Mouse (Mus musculus) embryo, embryonic 9.5 days (tissue): ENCODE data around the gene Ahcyl1.
A peak's percentile ranks its signal among the peaks of the same experiment; 100 is the strongest.
"Not testable (repeated sequence)": the region's sequence is repeated elsewhere in the genome, so short reads cannot be mapped to it uniquely, and the experiment has no call there.

Experiments used
- DNase-seq: peaks from one replicate; pipeline ENCODE4 v3.0.0-alpha.2; 2017; ENCODE audit errors: extremely low spot score

Gene Ahcyl1

GRCm38 (mm10) chr3:107695948-107696881, at the start of gene Ahcyl1:
Gene Ahcyl1 (minus strand): TSS chr3:107696560.
- DNase-seq = peak; percentile 100

GRCm38 (mm10) chr3:107746026-107746425, 49.7 kb upstream of the Ahcyl1 start:
- DNase-seq = no peak

GRCm38 (mm10) chr3:107743650-107744049, 47.3 kb upstream of the Ahcyl1 start:
- no peak for DNase-seq

- no peak for DNase-seq
These were observed 46.7 kb upstream of the Ahcyl1 start for GRCm38 (mm10) chr3:107743107-107743506.

GRCm38 (mm10) chr3:107742071-107742710, 45.8 kb upstream of the Ahcyl1 start:
- DNase-seq = no peak

GRCm38 (mm10) chr3:107741387-107741786, 45.0 kb upstream of the Ahcyl1 start:
- no peak for DNase-seq

- DNase-seq = peak; percentile 90
These were observed 44.3 kb upstream of the Ahcyl1 start for GRCm38 (mm10) chr3:107740578-107741207.

- DNase-seq = no peak
These were observed 43.6 kb upstream of the Ahcyl1 start for GRCm38 (mm10) chr3:107739966-107740365.

- no peak for DNase-seq
These were observed 43.1 kb upstream of the Ahcyl1 start for GRCm38 (mm10) chr3:107739456-107739855.

- no peak for DNase-seq
These were observed 42.3 kb upstream of the Ahcyl1 start for GRCm38 (mm10) chr3:107738620-107739019.

GRCm38 (mm10) chr3:107737609-107738190, 41.3 kb upstream of the Ahcyl1 start:
- DNase-seq = no peak

- not testable (repeated sequence) for DNase-seq
These were observed 39.3 kb upstream of the Ahcyl1 start for GRCm38 (mm10) chr3:107735620-107736019.

- DNase-seq = no peak
These were observed 37.0 kb upstream of the Ahcyl1 start for GRCm38 (mm10) chr3:107733329-107733728.

- DNase-seq = no peak
These were observed 33.9 kb upstream of the Ahcyl1 start for GRCm38 (mm10) chr3:107730236-107730635.

GRCm38 (mm10) chr3:107728509-107728908, 32.1 kb upstream of the Ahcyl1 start:
- no peak for DNase-seq

GRCm38 (mm10) chr3:107715971-107716370, 19.6 kb upstream of the Ahcyl1 start:
- DNase-seq = no peak

- DNase-seq = peak; percentile 9
These were observed 18.0 kb upstream of the Ahcyl1 start for GRCm38 (mm10) chr3:107714276-107714933.

- no peak for DNase-seq
These were observed 15.7 kb upstream of the Ahcyl1 start for GRCm38 (mm10) chr3:107712081-107712480.

- DNase-seq = no peak
These were observed 12.8 kb upstream of the Ahcyl1 start for GRCm38 (mm10) chr3:107709156-107709555.

- no peak for DNase-seq
These were observed 10.9 kb upstream of the Ahcyl1 start for GRCm38 (mm10) chr3:107707239-107707638.

GRCm38 (mm10) chr3:107706164-107706563, 9.8 kb upstream of the Ahcyl1 start:
- DNase-seq = no peak

GRCm38 (mm10) chr3:107704371-107704705, 8.0 kb upstream of the Ahcyl1 start:
- DNase-seq = no peak
